Mouse (Mus musculus): ENCODE data around the gene Nmur1. TPM values are rescaled to one million over a fixed set of nuclear protein-coding genes. Genes with fewer than 3 reads are reported as not detected.
A peak's percentile ranks its signal among the peaks of the same experiment; 100 is the strongest.

Nmur1 gene
- polyA plus RNA-seq, 1 experiment: 1.8 TPM

- 38% methylated on average over 8 of the region's 8 CpGs for WGBS
- no peak overlapping the region for H3K4me3 ChIP-seq (replicated peaks; ENCODE audit: insufficient read depth, low read depth, low read length)
- peaks cover 16% of the 10 kb centered on the region for H3K4me1 ChIP-seq (ENCODE audit: control insufficient read depth, insufficient read depth, low read length)
- H3K27me3 ChIP-seq (ENCODE audit: control insufficient read depth, insufficient read depth, low read length): no peaks in the 10 kb centered on the region
- H3K27ac ChIP-seq (ENCODE audit: insufficient read depth, low read length): no peak overlapping the region
- peak; percentile 33 to 39 for DNase-seq
- TF ChIP-seq CTCF (IDR thresholded peaks at IDR 0.05; ENCODE audit: borderline replicate concordance, insufficient read depth, low read depth, low read length) (no peak), POLR2A (IDR thresholded peaks at IDR 0.05; ENCODE audit: borderline replicate concordance, insufficient read depth, low read length) (no peak)
Measured at GRCm38 (mm10) chr1:86439487-86440170, 13.6 kb upstream of the Nmur1 start.

GRCm38 (mm10) chr1:86438501-86438900, 12.5 kb upstream of the Nmur1 start:
- no peak for TF ChIP-seq POLR2A (IDR thresholded peaks at IDR 0.05; ENCODE audit: borderline replicate concordance, insufficient read depth, low read length)
- TF ChIP-seq CTCF (IDR thresholded peaks at IDR 0.05; ENCODE audit: borderline replicate concordance, insufficient read depth, low read depth, low read length): peak; percentile 25; the same call in 1 of the 2 replicates
- Histone ChIP-seq H3K27me3 (ENCODE audit: control insufficient read depth, insufficient read depth, low read length) (no peaks in the 10 kb centered on the region), H3K27ac (ENCODE audit: insufficient read depth, low read length) (no peak overlapping the region), H3K4me3 (replicated peaks; ENCODE audit: insufficient read depth, low read depth, low read length) (no peak overlapping the region), H3K4me1 (ENCODE audit: control insufficient read depth, insufficient read depth, low read length) (peaks cover 10% of the 10 kb centered on the region)
- WGBS: 72% methylated on average over 2 of the region's 2 CpGs
- peak in 1 of 2 experiments; percentile 45 for DNase-seq

GRCm38 (mm10) chr1:86438014-86438319, 11.9 kb upstream of the Nmur1 start:
- no peak for DNase-seq
- Histone ChIP-seq H3K27ac (ENCODE audit: insufficient read depth, low read length) (no peak overlapping the region), H3K4me1 (ENCODE audit: control insufficient read depth, insufficient read depth, low read length) (peaks cover 8% of the 10 kb centered on the region), H3K27me3 (ENCODE audit: control insufficient read depth, insufficient read depth, low read length) (no peaks in the 10 kb centered on the region), H3K4me3 (replicated peaks; ENCODE audit: insufficient read depth, low read depth, low read length) (no peak overlapping the region)
- TF ChIP-seq CTCF (IDR thresholded peaks at IDR 0.05; ENCODE audit: borderline replicate concordance, insufficient read depth, low read depth, low read length): no peak
- no peak for TF ChIP-seq POLR2A (IDR thresholded peaks at IDR 0.05; ENCODE audit: borderline replicate concordance, insufficient read depth, low read length)
- 77% methylated on average over 6 of the region's 6 CpGs for WGBS

GRCm38 (mm10) chr1:86437219-86438013, 11.4 kb upstream of the Nmur1 start:
- peaks cover 8% of the 10 kb centered on the region for H3K4me1 ChIP-seq (ENCODE audit: control insufficient read depth, insufficient read depth, low read length)
- DNase-seq: no peak
- no peak for TF ChIP-seq CTCF (IDR thresholded peaks at IDR 0.05; ENCODE audit: borderline replicate concordance, insufficient read depth, low read depth, low read length)
- no peak overlapping the region for H3K27ac ChIP-seq (ENCODE audit: insufficient read depth, low read length)
- H3K27me3 ChIP-seq (ENCODE audit: control insufficient read depth, insufficient read depth, low read length): no peaks in the 10 kb centered on the region
- no peak overlapping the region for H3K4me3 ChIP-seq (replicated peaks; ENCODE audit: insufficient read depth, low read depth, low read length)
- WGBS: 80% methylated on average over 9 of the region's 9 CpGs

GRCm38 (mm10) chr1:86435302-86435821, 9.3 kb upstream of the Nmur1 start:
- Histone ChIP-seq H3K27me3 (ENCODE audit: control insufficient read depth, insufficient read depth, low read length) (no peaks in the 10 kb centered on the region), H3K4me3 (replicated peaks; ENCODE audit: insufficient read depth, low read depth, low read length) (no peak overlapping the region), H3K27ac (ENCODE audit: insufficient read depth, low read length) (peak overlapping the region; percentile 94), H3K4me1 (ENCODE audit: control insufficient read depth, insufficient read depth, low read length) (peaks cover 8% of the 10 kb centered on the region)
- DNase-seq: peak; percentile 62 to 65
- WGBS: 10% methylated on average over 13 of the region's 13 CpGs
- TF ChIP-seq CTCF (IDR thresholded peaks at IDR 0.05; ENCODE audit: borderline replicate concordance, insufficient read depth, low read depth, low read length) (no peak), POLR2A (IDR thresholded peaks at IDR 0.05; ENCODE audit: borderline replicate concordance, insufficient read depth, low read length) (0 out of 2 replicates have a peak, but pooled peaks have one; percentile 20)

GRCm38 (mm10) chr1:86434439-86435201, 8.6 kb upstream of the Nmur1 start:
- DNase-seq: peak; percentile 97
- H3K4me3 ChIP-seq (replicated peaks; ENCODE audit: insufficient read depth, low read depth, low read length): peak overlapping the region; percentile 59
- TF ChIP-seq POLR2A (IDR thresholded peaks at IDR 0.05; ENCODE audit: borderline replicate concordance, insufficient read depth, low read length) (peak; percentile 66; the same call in 1 of the 2 replicates), CTCF (IDR thresholded peaks at IDR 0.05; ENCODE audit: borderline replicate concordance, insufficient read depth, low read depth, low read length) (no peak)
- peak overlapping the region; percentile 94 for H3K27ac ChIP-seq (ENCODE audit: insufficient read depth, low read length)
- no peaks in the 10 kb centered on the region for H3K27me3 ChIP-seq (ENCODE audit: control insufficient read depth, insufficient read depth, low read length)
- under 1% methylated on average over 38 of the region's 46 CpGs for WGBS
- H3K4me1 ChIP-seq (ENCODE audit: control insufficient read depth, insufficient read depth, low read length): peaks cover 8% of the 10 kb centered on the region

- no peak for TF ChIP-seq POLR2A (IDR thresholded peaks at IDR 0.05; ENCODE audit: borderline replicate concordance, insufficient read depth, low read length)
- no peak for TF ChIP-seq CTCF (IDR thresholded peaks at IDR 0.05; ENCODE audit: borderline replicate concordance, insufficient read depth, low read depth, low read length)
- no peaks in the 10 kb centered on the region for H3K27me3 ChIP-seq (ENCODE audit: control insufficient read depth, insufficient read depth, low read length)
- peak overlapping the region; percentile 55 for H3K4me3 ChIP-seq (replicated peaks; ENCODE audit: insufficient read depth, low read depth, low read length)
- peaks cover 8% of the 10 kb centered on the region for H3K4me1 ChIP-seq (ENCODE audit: control insufficient read depth, insufficient read depth, low read length)
- DNase-seq: no peak
- under 1% methylated on average over 12 of the region's 12 CpGs for WGBS
- peak overlapping the region; percentile 86 for H3K27ac ChIP-seq (ENCODE audit: insufficient read depth, low read length)
Measured at GRCm38 (mm10) chr1:86434001-86434400, 8.0 kb upstream of the Nmur1 start.
